Mouse (Mus musculus) adrenal gland, adult 18-20 months (tissue): ENCODE measurements at regions not wholly inside any gene's neighbourhood (a gene's known extent, or its start where the extent isn't known, plus 50 kb on each side); places are given as distances from the start of the nearest gene placed in this dataset.
A peak's percentile ranks its signal among the peaks of the same experiment; 100 is the strongest.

Source experiments
- DNase-seq, 2 experiments: peaks; one replicate each; pipeline ENCODE4 v3.0.0; 2021 to 2022; ENCODE audit warnings: low spot score in 2 of 2

DNA sequence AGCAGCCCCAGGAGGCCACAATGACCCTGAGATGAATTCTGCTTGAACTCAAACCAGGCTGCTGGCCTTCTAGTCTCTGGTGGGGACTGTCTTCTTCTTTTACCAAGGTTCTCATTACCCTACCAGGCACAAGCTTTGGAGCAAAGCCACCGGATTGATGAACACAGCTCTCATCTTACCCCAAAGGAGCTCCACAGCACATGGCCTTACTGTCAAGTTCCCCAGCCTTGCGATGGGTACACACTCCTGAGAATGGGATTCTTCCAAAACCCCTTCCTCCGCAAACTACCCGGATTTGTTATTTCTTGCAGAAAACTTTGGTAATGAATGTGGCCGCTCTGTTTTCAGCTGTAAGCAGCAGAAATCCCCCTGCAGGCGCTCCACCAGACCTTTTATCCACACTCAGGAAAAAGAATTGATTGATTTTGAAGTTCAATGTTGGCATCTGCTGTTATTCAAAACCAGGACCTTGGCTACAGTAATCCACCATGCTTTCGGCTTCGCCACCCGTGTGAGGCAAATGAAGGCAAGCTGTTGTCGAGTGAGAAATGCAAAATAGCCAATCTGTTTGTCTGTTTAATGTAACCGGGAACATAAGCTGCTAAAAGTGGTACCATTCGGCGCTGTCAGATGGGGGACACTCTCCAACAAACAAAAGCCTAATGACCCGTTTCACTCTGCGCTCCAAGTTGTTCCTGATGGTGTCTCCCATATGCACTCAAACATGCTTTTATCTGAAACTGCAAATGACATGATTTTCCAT, 278.9 kb downstream of the Maf start:
- no peak for DNase-seq

GRCm38 (mm10) chr8:115428022-115428421, 279.6 kb downstream of the Maf start:
- no peak for DNase-seq

GRCm38 (mm10) chr8:115427490-115427889, 280.1 kb downstream of the Maf start:
- DNase-seq: no peak

- no peak for DNase-seq
Observed at GRCm38 (mm10) chr8:115426543-115426942, 281.1 kb downstream of the Maf start.

- DNase-seq: no peak
Observed at GRCm38 (mm10) chr8:115425360-115425759, 282.2 kb downstream of the Maf start.

DNA sequence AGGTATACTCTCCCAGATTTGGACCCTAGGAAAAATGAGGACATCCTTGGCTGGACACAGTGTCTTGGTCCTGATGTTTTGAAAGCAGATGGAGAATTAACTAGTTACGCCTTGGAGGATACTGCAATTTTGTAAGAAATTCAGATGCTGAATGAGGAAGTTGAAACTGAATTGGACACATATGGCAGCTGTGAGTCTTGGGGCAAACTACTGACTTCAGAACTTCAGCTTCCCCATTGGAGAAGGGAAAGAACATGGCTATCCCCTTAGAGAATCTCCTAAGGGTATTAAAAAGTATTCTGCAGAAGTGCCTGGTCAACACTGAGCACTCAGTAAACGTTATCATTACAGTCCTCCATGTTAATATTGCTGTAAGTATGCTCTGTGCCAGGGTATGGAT, 283.9 kb downstream of the Maf start:
- DNase-seq: no peak

DNA sequence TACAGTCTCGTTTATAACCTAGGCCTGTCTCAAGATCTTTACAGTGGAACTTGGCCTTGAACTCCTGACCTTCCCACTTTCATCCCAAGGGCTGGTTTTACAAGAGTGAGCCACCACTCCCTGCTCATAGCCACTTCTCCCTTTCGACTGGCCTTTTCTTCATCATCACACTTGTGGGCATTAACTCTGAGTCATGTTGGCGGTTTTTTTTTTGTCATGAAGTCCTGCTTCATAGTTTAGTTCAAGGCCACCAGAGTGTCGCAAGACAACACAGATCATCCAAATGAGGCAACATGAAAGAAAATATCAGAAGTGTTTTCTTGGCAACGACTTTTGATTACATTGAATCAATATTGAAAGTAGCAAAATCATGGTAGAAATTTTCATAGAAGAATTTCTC, 284.5 kb downstream of the Maf start:
- DNase-seq: peak in 1 of 2 experiments; percentile 38

- DNase-seq: no peak
Observed at GRCm38 (mm10) chr8:115420536-115420935, 287.1 kb downstream of the Maf start.

DNA sequence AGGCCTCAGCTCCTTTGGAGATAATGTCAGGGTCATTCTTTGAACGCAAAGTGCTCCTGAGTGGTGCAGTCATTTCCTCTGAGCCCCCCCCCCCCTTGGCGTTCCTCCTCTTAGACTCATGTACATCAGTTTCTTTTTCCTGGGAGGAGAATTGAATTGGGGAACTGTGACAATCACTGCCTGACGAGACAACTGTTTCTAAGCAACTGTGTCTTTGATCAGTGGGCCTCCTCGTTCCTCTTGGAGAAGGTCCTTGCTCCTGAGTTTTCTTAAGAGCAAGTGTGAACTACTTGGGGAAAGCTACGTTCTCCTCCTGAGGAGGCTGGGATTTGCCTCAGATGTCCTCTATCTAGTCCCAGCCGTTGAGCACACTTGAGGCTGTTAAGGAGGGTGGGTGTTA, 287.5 kb downstream of the Maf start:
- DNase-seq: no peak

GRCm38 (mm10) chr8:115418056-115418455, 289.5 kb downstream of the Maf start:
- DNase-seq: no peak

DNA sequence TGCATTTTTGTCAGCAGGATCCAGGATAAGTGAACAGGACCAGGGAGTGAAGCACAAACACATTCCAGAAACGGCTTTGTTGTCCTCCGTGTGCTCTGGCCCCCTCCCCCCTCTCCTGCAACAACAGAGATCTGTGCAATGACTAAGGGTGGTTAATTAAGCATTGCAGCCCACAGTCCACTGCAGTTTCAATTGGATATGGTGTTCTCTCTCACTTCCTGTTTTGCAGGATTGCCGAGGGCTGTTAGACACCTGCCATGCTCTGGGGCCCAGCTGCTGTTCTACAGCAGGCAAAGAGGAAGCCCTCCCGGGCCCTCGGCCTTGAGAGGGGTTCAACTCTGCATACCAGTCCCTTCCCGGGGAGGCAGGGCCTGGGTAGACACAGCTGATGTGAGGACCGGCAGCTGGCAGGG, 293.5 kb downstream of the Maf start:
- DNase-seq: no peak

DNA sequence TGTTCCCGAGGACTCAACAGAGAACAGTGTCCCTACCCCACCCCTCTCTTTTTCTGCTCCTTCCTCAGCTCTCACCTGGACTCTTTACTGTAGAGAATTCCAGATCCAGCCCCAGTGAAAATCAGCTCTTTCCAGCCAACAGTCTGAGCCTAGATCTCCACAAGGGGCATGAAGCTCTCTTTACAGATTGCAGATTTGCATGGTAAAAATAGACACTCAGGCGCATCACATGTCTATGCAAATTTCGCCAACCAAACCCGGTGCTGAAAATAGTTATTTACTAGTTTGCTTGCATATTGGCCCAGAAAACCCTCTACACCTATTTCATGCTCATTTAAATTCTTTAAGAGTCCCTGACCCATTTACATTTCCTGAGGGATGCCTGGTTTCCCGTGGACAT, 295.8 kb downstream of the Maf start:
- no peak for DNase-seq

- DNase-seq: no peak
Observed at GRCm38 (mm10) chr8:115411061-115411460, 296.5 kb downstream of the Maf start.

DNA sequence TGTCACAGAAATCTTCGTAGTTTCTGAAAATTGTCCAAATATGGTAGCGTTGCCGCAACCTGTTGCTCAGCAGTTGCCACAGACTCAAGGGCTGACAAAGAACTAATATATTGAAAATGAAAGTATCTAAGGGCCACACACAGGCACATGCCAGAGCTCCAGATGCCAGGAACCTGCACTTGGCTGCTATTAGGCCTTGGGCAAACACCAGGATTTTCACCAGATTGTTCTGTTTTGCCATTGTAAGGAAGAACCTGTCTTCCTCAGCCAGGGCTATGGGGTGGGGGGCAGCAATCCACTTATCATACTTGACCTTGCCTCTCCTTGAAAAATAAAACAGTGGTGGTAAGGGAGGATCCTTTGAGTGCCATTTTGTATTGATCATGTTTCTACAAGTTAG, 297.4 kb downstream of the Maf start:
- no peak for DNase-seq

GRCm38 (mm10) chr8:115407535-115407934, 300.1 kb downstream of the Maf start:
- DNase-seq: no peak

DNA sequence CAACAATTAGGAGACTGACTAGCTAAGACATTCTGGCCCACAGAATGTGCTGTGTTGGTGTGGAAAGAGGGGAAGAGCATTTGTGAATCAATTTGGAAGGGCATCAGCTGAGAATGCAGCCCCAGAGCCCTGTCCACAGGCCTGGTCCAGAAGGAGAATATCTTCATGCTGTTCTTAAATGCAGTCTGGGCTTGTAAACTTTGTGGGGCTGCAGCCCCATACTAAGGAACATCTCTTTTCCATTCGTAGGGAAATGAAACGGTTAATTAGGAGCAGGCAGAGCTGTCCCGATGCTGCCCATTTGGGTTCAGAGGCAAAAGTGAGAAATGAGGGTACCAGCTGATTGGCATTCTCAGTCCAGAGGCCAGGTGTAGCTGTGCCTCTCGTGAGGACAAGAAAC, 304.0 kb downstream of the Maf start:
- DNase-seq: no peak

DNA sequence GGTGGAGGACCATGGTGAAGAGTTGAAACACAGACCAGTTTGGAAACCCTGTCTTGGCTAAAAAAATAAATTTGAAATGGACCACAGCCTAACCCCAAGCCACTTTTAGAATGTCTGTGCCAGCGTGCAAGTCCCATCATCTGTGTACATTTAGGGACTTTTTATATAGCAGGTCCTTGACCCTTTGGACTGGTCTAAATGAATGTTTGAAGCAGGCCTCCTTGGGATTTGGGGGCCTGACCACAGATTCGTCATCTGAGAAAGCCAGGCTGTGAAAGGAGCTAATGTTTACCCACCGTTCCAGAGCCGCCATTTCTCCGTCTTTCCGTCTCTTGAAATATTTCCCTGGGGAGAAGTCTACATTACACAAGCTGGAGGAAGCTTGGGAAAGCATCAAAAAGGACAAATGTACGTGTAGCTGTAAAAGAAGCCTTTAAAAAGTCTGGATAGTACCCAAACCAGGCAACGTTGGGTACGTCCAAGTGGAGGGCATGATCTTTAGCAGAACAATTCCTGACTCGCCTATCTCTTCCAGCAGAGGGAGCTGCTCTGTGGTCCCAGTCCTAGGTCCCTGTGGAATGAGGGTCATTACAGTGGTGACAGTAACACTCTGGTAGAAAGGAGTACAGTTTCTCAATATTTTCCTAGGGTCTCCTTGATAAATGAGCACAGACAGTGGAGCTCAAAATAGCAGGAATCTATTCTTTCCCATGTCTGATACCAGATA, 305.0 kb downstream of the Maf start:
- peak; percentile 43 to 45 for DNase-seq
